Mouse (Mus musculus) MEL-GATA-1-ER (cell line): Measurements from ENCODE around the gene Gm10662.
"Not testable (repeated sequence)": the region's sequence is repeated elsewhere in the genome, so short reads cannot be mapped to it uniquely, and the experiment has no call there.

ENCODE experiments used
- DNase-seq: peaks from one replicate; pipeline ENCODE4 v3.0.0-alpha.2; 2012; ENCODE audit warnings: low read depth; ENCODE audit errors: extremely low read depth

Gene Gm10662

GRCm38 (mm10) chr7:23144380-23144779, at the start of gene Gm10662:
Gm10662 (minus strand) TSS chr7:23144480.
- DNase-seq, result not testable (repeated sequence)

DNA sequence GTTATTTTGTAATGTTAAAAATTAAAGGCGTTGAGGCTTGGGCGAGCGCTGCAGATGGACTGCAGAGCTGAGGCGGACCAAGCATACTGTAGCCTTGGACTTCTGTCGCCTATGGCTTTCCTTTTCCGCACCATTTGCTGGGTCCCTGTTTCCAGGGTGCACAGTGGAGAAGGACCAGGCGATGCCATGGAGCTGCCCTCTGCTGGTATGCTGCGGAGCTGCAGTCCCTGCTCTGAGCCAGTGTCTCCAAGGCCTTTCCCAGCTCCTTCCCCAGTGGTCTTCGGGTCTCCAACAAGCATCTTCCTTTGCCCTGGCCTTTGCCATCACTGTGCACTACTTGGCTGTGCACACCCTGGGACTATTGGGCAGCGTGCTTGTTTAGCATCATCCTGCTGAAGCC, 19.2 kb upstream of the Gm10662 start:
- not testable (repeated sequence) for DNase-seq
